Mouse (Mus musculus) left cerebral cortex, adult 8-10 months (tissue): ENCODE measurements at regions not wholly inside any gene's neighbourhood (a gene's known extent, or its start where the extent isn't known, plus 50 kb on each side); places are given as distances from the start of the nearest gene placed in this dataset.

Experiments used
- DNase-seq, 2 experiments: peaks; one replicate each; pipeline ENCODE4 v3.0.0; 2022; ENCODE audit warnings: low spot score in 2 of 2

- DNase-seq, result no peak
Observed at GRCm38 (mm10) chr12:59970775-59971174, 751.2 kb upstream of the Fbxo33 start.

DNA sequence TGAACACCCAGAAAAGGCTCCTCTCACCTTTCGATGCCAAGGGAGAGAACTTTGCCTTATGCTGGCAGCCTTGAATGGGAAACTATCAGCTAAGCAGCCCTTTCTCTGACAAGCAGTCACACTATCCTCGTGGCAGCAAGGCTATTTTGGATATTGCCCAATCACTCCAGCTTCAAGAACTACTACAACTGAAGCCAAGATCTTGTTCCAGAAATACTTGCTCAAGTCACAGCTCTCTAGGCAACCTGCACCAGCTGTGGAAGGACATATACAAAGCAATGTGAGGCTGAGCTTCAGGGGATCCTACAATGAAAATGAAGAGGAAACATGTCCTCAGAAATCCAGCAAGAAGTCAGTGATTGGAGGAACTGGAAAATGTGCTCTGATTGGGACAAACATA is 750.4 kb upstream of the Fbxo33 start:
- no peak for DNase-seq

GRCm38 (mm10) chr12:59967241-59967640 is 747.7 kb upstream of the Fbxo33 start:
- no peak for DNase-seq

DNA sequence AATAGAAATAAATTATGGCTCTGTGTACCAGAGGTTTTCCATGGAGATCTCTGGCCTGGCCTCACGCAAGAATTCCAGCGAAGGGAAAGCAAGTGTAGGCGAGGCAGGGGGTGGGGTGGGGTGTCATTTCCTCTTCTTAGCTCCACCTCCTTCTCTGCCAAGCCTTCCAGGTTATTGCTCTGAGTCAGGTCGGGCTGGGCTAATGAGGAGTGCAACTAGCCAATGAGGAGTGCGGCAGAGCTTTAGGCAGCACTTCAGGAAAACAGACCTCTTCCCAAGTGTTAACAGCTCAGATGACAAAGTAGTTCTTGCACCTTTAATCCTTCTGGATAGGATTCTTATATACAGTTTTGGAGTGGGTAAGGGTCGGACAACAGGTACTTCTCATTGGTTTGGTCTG is 741.6 kb upstream of the Fbxo33 start:
- no peak for DNase-seq

DNA sequence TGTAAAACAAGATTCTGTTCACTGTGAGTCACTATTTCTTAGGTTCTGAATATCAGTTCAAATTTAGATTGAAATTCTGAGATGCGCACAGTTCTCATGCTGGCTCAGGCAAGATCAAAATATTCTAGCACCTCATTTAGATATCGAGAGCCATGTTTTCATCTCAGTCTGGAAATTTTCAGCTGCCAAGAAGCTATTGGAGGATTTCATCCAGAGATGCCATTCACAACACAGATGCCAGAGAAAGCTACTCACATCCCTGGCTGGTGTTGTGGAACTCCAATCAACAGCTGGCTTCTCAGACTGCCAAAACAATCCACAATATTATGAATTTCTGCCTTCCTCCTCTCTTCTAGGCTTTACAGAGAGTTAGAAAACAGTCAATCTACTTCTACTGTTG is 712.9 kb upstream of the Fbxo33 start:
- DNase-seq, result peak in 1 of 2 experiments; percentile 11

- no peak for DNase-seq
Observed at GRCm38 (mm10) chr12:59925071-59925470, 705.5 kb upstream of the Fbxo33 start.

GRCm38 (mm10) chr12:59898931-59899330 is 679.4 kb upstream of the Fbxo33 start:
- DNase-seq, result no peak

- DNase-seq, result no peak
Observed at GRCm38 (mm10) chr12:59890973-59891372, 671.4 kb upstream of the Fbxo33 start.
